Mouse (Mus musculus) left cerebral cortex, postnatal 4 days (tissue): Measurements from ENCODE around the gene Rest. TPM values are rescaled to one million over a fixed set of nuclear protein-coding genes. Genes with fewer than 3 reads are reported as not detected.
A peak's percentile ranks its signal among the peaks of the same experiment; 100 is the strongest.

Source experiments
- DNase-seq: peaks from one replicate; pipeline ENCODE4 v3.0.0-alpha.2; 2022
- intact Hi-C: fragments of 180-260 bp; cut with DNase I; formaldehyde crosslinking; loops from one replicate; pipeline ENCODE4 v1.15.1; 2025
- total RNA-seq, 2 experiments: library from RNA; stranded (reverse); gene quantifications; 2 replicates each; pipeline ENCODE4 v1.2.3; 2021

Rest gene
- total RNA-seq, 2 experiments from 2014 or later = 6.7 to 6.8 TPM

DNA sequence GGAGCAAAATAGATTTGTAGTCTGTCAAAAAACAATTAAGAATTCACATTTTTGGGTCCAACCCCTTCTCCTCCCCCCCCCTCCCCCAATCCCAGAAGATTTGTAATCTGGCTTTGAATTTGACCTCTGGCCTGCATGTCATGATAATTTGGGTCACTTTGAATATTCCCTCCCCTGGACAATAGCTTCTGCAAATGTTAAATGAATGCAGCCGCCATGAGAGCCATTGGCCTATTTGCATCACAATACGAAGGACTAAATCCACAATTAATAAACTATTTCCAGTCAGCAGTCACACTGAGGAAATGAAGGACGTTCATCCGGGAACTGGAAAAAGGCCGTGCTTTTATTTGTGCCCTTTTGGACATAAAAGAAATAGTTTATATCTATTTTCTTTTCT is 3.2 kb upstream of the Rest start:
- DNase-seq = no peak
- intact Hi-C loops = no loop called here

DNA sequence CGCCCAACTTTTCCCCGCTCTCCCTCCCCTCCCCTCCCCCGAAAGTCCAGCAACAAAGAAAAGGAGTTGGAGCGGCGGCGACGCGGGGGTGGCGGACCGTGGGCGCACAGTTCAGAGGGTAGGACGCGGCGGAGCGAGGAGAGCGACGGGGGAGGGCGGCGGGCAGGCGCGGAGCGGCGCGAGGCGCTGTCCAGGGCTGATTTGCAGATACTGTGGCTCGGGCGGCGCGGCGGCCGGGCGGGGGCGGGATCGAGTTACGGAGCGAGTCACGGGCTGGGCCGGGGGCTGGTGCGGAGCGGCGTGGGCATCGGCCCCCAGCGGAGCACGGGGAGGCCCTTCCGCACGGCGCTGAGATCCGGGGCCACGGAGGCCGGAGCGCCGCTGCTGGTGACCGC is 377 bp downstream of the Rest start:
- intact Hi-C loops = no loop called here
- peak; percentile 61 for DNase-seq

DNA sequence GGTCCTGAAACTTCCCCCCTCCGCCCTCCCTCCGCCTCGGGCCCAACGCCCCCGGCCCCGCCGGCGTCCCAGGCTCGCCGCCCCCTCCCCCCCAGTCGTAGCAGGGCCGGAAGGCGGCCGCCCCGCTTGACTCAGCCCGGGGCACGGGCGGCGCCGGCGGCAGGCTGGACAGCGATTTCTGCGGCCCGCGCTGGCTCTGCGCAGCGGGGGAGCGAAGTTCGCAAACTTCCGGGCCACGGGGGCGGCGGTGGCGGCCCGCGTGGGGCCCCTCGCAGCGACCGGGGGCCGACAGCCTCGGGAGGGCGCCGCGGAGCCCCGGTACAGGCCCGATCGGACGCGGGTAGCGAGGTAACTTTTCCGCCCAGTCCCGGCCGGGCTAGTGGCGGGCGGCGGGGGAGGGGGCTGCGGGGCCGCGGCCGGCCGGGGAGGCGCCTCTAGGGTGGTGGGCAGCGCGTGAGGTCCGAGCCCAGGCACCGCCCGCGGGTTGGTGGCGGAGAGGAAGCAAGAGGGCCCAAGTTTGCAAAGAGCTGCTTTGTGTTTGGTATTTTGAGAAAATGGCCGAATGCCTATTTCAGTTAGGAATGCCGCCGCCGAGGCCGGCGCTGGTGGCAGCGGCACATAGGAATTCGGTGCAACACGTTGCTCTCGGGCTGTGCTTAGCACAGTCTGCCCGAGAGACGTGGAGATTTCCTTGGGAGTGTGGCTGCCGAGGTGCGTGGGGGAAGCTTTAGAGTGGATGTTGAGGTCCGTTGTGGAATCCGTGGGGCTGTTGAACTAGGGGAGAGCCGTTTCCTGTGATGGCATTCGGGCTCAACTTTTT is 985 bp downstream of the Rest start:
- DNase-seq = peak; percentile 24
- intact Hi-C loops = no loop called here

DNA sequence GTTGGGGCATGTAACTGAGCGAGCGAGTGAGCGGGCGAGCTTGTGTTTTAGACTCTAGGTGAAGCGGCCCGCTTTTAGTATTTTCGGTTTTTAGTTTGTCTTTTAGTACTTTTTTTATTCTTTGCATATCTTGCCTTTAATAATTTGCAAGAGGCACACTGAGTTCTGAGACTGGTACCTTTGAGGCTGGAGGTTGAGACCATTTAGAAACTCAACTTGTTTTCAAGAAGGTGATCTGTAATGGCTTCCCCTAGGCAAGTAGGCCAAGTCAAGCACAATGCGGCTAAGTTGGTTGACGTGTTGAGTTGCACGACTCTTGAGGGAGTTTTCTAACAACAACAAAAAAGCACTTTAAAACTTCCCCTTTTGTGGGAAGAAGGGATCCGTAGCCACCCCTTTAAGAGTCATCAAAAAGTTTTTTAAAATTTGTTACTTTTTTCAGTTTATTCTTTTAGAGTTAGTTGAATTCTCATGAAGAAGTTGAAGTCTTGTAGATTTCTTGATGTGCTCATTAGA is 1.7 kb downstream of the Rest start:
- DNase-seq = no peak
- intact Hi-C loops = no loop called here

DNA sequence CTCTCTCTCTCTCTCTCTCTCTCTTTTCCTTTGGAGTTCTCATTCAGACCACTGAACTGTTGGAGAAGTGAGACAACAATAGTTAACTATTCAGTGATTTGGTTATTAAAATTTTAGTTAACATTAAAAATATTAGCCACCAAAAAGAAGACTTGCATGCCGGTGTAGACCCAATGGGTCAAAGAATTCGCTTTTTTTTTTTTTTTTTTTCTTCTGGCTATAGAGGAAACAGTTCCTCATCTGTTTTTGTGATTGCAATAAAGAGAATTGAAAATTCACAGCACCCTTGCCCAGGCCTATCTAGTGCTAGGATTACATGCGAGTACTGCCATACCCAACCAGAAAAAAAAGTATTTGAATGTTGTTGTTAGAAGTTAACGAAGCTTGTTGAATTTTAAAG is 2.1 kb downstream of the Rest start:
- intact Hi-C loops = no loop called here
- no peak for DNase-seq

DNA sequence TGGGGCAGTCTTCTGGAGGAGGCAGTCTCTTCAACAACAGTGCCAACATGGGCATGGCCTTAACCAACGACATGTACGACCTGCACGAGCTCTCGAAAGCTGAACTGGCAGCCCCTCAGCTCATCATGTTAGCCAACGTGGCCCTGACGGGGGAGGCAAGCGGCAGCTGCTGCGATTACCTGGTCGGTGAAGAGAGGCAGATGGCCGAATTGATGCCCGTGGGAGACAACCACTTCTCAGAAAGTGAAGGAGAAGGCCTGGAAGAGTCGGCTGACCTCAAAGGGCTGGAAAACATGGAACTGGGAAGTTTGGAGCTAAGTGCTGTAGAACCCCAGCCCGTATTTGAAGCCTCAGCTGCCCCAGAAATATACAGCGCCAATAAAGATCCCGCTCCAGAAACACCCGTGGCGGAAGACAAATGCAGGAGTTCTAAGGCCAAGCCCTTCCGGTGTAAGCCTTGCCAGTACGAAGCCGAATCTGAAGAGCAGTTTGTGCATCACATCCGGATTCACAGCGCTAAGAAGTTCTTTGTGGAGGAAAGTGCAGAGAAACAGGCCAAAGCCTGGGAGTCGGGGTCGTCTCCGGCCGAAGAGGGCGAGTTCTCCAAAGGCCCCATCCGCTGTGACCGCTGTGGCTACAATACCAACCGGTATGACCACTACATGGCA is 2.8 kb downstream of the Rest start:
- intact Hi-C loops = no loop called here
- no peak for DNase-seq

DNA sequence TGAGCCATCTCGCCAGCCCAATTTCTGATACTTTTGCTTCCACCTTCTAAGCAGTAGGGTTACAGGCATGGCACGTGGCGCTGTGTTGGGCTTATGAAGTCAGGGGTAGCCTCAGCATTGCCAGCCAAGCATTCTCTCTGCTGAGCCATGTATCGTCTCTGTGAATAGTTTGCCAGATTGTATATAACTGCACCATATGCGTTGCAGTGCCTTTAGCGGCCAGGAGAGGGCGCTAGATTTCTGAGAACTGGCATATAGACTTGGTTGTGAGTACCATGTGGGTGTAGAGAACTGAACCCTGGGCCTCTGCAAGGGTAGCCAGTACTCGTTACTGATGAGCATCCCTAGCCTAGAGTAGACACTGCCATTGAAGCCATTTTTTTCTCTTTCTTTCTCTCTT is 4.1 kb downstream of the Rest start:
- DNase-seq = no peak
- intact Hi-C loops = no loop called here

DNA sequence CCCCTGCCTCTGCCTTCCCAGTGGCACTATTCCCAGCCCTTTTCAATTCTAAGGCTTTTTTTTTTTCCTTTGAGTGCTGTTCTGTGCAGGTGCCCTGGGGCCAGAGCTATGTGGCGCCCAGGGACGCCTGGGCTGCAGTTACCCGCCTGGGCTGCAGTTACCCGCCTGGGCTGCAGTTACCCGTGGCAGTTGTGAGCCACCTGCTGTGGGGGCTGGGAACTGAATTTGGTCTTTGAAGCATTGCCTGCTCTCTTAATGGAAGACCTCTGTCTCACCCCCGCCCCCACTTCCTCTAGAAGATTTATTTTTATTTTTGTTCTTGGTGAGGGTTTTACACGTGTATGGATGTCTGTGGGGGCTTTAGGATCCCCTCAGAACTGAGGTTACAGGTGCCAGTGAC is 7.9 kb downstream of the Rest start:
- no peak for DNase-seq
- intact Hi-C loops = no loop called here

DNA sequence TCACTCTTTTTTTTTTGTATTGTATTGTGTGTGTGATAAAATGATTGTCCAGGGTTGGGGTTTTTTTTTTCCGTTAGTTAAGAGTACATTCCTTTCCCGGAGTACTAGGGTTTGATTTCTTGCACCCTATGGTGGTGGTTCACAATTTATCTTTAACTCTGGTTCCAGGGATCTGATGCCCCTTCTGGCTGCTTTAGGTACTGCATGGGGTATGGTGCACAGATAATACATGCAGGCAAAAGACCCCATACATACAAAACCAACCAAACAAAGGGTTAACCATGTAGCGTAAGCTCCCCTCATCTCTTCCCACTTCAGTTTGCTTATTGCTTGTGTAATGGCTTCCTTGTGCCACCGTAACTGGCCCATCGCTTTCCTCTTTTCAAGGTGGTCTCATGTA is 10.7 kb downstream of the Rest start:
- intact Hi-C loops = no loop called here
- DNase-seq = peak; percentile 49

DNA sequence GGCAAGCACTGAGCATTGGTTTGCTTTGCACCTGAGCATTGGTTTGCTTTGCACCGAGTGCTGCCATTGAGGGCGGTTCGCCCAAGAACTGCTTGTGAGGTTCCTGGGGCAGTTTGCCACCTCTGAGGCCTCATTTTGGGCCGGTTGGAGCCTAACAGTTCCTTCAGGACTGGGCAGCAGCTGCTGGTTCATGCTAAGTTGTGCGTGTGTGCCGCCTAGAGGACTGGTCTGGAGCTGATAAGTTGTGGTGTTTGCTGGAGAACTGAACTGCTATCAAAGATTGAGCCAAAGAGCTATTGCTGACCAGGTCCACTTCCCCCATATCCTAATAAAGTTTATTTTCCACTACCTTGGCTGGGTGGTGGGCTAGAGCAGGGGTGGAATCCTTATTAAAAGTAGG is 11.9 kb downstream of the Rest start:
- no peak for DNase-seq
- intact Hi-C loops = no loop called here

DNA sequence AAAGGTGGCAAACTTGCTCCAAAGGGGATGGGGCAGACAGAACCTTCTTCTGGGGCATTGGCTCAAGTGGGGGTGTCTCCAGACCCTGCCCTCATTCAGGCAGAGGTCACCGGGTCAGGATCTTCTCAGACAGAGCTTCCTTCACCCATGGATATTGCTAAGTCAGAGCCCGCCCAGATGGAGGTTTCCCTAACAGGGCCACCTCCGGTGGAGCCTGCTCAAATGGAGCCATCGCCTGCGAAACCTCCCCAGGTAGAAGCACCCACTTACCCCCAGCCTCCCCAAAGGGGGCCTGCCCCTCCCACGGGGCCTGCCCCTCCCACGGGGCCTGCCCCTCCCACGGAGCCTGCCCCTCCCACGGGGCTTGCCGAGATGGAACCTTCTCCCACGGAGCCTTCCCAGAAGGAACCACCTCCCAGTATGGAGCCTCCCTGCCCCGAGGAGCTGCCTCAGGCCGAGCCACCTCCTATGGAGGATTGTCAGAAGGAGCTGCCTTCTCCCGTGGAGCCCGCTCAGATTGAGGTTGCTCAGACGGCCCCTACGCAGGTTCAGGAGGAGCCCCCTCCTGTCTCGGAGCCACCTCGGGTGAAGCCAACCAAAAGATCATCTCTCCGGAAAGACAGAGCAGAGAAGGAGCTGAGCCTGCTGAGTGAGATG is 16.4 kb downstream of the Rest start:
- intact Hi-C loops = no loop called here
- DNase-seq = peak; percentile 7

DNA sequence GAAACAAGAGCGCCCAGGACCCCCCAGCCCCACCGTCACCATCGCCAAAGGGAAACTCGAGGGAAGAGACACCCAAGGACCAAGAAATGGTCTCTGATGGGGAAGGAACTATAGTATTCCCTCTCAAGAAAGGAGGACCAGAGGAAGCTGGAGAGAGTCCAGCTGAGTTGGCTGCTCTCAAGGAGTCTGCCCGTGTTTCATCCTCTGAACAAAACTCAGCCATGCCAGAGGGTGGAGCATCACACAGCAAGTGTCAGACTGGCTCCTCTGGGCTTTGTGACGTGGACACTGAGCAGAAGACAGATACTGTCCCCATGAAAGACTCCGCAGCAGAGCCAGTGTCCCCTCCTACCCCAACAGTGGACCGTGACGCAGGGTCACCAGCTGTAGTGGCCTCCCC is 17.0 kb downstream of the Rest start:
- DNase-seq = peak; percentile 48
- intact Hi-C loops = no loop called here

DNA sequence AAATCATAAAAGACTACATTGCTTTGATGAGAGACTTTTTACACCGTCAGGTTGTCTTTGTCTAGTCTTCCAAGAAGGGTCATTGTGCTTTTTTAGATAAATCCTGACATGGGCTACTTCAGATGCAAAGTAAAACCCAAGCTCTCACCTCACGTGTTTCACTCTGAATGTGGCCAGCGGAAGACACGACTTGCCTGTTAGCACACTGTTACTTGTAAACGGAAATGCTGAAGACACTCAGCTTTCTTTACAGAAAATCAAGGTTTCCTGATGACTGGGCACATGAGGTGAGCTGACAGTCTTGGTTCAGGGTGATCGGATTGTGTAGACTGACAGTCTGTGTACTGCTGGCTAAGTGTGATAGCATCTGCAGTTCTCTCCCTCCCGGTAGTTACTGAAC is 20.4 kb downstream of the Rest start:
- intact Hi-C loops = no loop called here
- DNase-seq = no peak

DNA sequence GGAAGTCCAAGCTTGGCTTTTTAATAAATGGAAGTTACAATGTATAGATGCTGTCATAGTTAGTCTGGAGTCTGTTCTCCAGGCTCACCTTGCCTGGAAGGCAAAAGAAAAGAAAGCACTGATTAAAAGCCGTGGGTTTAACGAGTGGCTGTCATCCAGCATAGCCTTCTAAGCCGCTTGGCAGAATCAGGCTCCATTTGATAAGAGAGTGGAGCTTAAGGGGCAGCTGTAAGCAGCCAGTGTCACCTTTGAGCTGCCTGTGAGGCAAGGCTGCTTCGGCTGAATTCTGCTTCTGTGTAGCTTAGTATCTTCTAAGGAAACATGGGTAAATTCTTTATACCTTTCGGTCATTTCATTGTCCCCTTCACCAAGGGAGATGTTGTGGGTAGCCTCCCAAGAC is 21.6 kb downstream of the Rest start:
- intact Hi-C loops = no loop called here
- DNase-seq = no peak

DNA sequence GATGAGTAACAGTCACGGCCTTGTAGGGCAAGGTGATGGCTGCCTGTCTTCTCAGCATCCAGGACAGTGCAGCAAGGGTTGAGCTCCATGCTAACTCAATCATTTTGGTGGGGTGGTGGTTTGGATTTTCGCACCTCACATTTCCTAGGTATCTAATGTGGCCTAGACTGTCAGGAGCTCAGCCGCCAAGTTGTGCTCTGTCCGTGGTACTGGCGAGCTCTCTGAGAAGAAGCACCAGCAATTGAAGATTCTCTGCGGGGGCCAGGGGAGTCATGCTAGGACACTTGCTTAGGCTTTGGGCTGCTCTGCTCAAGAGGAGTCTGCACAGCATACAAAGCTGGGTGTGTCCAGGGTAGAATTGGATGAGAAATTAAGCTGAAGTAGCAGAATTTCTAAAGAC is 22.6 kb downstream of the Rest start:
- intact Hi-C loops = no loop called here
- DNase-seq = no peak

DNA sequence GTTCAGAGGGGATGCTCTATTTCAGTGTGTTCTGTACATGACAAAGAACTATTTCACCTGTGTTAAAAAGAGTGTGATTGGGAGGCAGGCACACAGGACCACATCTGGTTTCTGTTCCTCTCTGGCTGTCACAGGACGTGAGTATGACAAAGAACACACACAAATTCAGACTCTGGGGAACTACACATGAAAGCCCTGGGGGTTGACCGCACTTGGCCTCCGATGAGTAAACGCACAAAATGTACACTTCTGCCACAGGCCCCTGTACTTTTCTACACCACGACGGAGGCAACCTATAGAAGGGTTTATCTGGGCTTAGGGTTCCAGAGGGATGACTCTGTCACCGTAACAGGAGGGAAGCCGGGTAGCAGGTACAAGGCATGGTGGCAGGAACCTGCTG is 24.4 kb downstream of the Rest start:
- DNase-seq = no peak

DNA sequence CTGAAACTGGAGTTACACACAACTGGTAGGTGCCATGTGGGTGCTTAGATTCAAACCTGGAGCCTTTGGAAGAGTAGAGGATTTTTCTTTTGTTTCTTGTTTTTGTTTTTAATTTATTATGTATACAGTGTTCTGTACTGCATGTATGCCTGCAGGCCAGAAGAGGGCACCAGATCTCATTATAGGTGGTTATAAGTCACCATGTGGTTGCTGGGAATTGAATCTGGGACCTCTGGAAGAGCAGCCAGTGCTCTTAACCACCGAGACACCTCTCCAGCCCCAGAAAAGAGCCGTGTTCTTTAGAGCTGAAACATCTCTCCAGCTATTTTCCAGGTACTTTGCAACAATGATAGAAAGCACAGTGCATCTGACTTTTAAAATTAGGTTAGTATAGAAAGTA is 25.3 kb downstream of the Rest start:
- intact Hi-C loops = no loop called here
- DNase-seq = no peak

More for the DNA sequence above, 24.4 kb downstream of the Rest start:
- intact Hi-C loops = no loop called here

DNA sequence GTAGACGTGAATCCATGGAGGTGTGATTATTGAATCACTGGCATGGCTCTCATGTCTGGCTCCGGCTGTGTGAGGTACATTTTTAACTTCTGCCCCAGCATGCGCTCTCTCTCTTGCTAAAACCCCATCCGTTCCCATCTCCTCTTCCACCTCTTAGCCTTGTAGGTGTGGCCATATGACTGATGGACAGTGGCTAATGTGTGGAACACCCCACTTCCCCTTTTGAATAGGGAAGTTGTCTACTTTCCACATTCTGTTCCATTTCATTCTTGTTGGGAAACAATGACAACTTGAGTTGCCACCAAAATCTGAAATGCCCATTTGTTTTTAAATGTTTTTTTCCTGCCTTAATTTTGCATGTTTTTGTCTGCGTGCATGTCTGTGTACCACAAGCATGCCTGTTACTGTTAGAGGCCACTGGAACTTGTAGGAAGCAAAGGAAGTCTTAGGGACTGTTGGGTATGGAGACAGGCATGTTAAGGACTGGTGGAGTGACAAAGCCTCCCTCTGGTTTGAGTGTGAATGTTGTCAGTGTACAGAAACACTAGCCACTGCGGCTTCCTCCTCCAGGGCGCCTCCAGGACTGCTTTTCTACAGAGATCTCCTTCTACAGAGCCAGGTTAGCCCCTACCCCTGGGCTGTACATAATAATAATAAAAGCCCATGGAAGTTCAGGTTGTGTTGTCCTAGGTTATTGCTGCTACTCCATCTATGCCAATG is 27.7 kb downstream of the Rest start:
- DNase-seq = no peak
- intact Hi-C loops = no loop called here

DNA sequence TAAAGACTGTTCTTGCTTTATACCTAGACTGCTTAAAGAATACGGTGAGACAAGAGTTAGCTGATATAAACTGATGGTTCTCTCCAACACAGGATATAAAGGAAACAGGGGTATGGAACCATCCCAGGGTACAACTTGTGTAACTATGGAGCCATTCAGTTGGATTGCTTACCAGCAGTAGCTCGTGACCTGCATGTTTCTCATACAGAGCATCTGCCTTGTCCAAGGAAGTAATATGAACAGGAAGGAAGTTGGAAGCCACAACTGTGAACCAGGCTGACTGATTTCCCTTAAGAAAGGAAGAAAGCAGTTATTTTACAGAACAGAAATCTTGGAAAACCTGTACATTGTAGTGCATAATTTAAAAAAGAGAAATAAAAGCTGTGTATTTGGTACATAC is 34.2 kb downstream of the Rest start:
- intact Hi-C loops = no loop called here
- no peak for DNase-seq

DNA sequence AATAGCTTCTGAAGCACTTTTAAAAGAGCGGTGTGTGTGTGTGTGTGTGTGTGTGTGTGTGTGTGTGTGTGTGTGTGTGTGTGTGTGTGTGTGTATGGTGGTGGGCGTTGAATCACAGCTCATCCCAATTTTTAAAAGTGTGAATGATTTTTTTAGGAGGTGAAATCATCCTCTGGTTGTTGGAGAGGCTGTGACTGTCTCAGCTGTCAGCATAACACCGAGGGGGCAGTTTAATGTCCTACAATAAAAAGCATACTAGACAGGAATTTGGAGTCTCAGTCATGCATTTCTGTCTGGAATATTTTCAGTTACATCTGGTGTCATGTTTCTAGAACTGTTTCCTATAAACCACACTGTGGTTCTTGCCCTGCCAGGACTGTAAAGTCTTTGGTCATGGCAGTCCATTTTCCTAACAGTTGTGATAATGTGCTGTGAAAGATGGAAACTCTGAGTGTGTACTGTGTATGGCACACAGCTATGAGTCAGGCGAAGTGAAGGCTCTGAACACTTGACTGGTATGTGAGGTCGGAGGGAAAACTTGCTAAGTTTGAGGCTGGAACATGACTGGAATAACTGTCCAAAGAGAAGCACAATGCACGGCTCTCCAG is 36.1 kb downstream of the Rest start:
- intact Hi-C loops = no loop called here
- DNase-seq = no peak
